Comparison of ENCODE assay signal across 34 mouse cellular contexts in the genomic region with DNA sequence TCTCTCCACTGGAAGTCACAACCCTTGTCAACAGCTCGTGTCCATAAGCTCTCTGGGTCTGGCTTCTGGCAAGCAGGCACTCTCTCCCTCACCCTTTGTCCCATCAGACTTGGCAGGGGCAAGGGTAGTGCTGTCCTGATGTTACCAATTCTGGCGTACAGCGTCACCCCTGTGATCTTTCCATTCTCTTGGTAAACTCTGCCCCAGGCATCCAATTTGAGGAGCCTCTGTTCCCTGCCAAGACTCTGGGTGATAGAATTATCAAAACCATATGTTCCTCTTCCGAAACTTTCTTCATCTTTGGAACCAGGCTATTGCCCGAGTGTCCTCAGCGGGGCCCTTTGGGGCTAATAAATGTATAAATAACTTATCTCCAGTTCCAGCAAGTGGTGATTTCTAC.
DNase-seq lines count a peak whose midpoint lies in the region; ATAC-seq lines count a peak whose summit lies in the region.
"Had no signal": no experiment of that assay in that cellular context is flagged by ENCODE, and none has a peak within 500 bp of the region (broad histone marks: within the 10 kb centered on the region; RNA-seq: fewer than 3 reads in every experiment).

No protein-coding gene starts in this region.

- no peaks in the 10 kb centered on the region for H3K36me3 ChIP-seq in lung, embryonic 15.5 days
- H3K36me3 ChIP-seq in limb, embryonic 12.5 days = no peaks in the 10 kb centered on the region
- H3K36me3 ChIP-seq in hindbrain, embryonic 11.5 days (ENCODE audit: control insufficient read depth, insufficient read depth, low read length) = no peaks in the 10 kb centered on the region
- H3K36me3 ChIP-seq: embryonic facial prominence, embryonic 12.5 days; forebrain, embryonic 10.5 days; forebrain, embryonic 15.5 days; G1E; heart, embryonic 13.5 days; hindbrain, embryonic 10.5 days; kidney, embryonic 15.5 days; limb, embryonic 13.5 days; liver, embryonic 15.5 days; midbrain, embryonic 10.5 days; midbrain, embryonic 15.5 days had no signal

- H3K9ac ChIP-seq in lung, embryonic 15.5 days = no peak overlapping the region
- H3K9ac ChIP-seq in limb, embryonic 12.5 days (replicated peaks) = no peak overlapping the region
- H3K9ac ChIP-seq in hindbrain, embryonic 11.5 days (ENCODE audit: low read depth, low read length) = no peak overlapping the region
- H3K9ac ChIP-seq: embryonic facial prominence, embryonic 12.5 days; forebrain, embryonic 15.5 days; heart, embryonic 13.5 days; kidney, embryonic 15.5 days; limb, embryonic 13.5 days; liver, embryonic 15.5 days; midbrain, embryonic 15.5 days had no signal

- no peak overlapping the region for H3K27ac ChIP-seq in lung, embryonic 15.5 days
- H3K27ac ChIP-seq in limb, embryonic 12.5 days = peak overlapping the region; percentile 17; the same call in 1 of the 2 replicates
- H3K27ac ChIP-seq in hindbrain, embryonic 11.5 days (ENCODE audit: low read depth, low read length) = no peak overlapping the region
- H3K27ac ChIP-seq: embryonic facial prominence, embryonic 12.5 days; forebrain, embryonic 10.5 days; forebrain, embryonic 15.5 days; heart, adult 2 months; heart, embryonic 13.5 days; hindbrain, embryonic 10.5 days; kidney, embryonic 15.5 days; limb, embryonic 13.5 days; liver, embryonic 15.5 days; midbrain, embryonic 10.5 days; midbrain, embryonic 15.5 days; stomach, postnatal 0 days had no signal

- peak; percentile 19 for DNase-seq in embryo, embryonic 9.5 days (ENCODE audit: extremely low spot score)
- no peak for DNase-seq in embryo, embryonic 10.5 days (ENCODE audit: low spot score)
- DNase-seq in lung, postnatal 25 days (ENCODE audit: low spot score) = no peak
- peak; percentile 18 for DNase-seq in lung, postnatal 36 days
- no peak for DNase-seq in hindbrain, embryonic 11.5 days (ENCODE audit: low spot score)
- DNase-seq: adrenal gland, postnatal 10 days; cerebellum, adult 8-10 months; cerebellum, postnatal 25 days; gastrocnemius, postnatal 25 days; heart, postnatal 10 days; kidney, adult 18-20 months; kidney, postnatal 36 days; right cerebral cortex, adult 18-20 months; spleen, adult 18-20 months; thymus, adult 18-20 months; thymus, postnatal 25 days had no signal

- no peaks in the 10 kb centered on the region for H3K9me3 ChIP-seq in lung, embryonic 15.5 days
- H3K9me3 ChIP-seq in limb, embryonic 12.5 days = peaks cover 6% of the 10 kb centered on the region; the same call in 1 of the 2 replicates
- no peaks in the 10 kb centered on the region for H3K9me3 ChIP-seq in hindbrain, embryonic 11.5 days (ENCODE audit: control insufficient read depth, low read length)
- H3K9me3 ChIP-seq: embryonic facial prominence, embryonic 12.5 days; forebrain, embryonic 10.5 days; forebrain, embryonic 15.5 days; G1E; heart, embryonic 13.5 days; hindbrain, embryonic 10.5 days; kidney, embryonic 15.5 days; limb, embryonic 13.5 days; liver, embryonic 15.5 days; midbrain, embryonic 10.5 days; midbrain, embryonic 15.5 days had no signal

- 58% methylated on average over 6 of the region's 6 CpGs for WGBS in lung, embryonic 15.5 days
- WGBS in limb, embryonic 12.5 days = 21% methylated on average over 6 of the region's 6 CpGs
- 79% methylated on average over 6 of the region's 6 CpGs for WGBS in hindbrain, embryonic 11.5 days

- H3K4me3 ChIP-seq in lung, embryonic 15.5 days = no peak overlapping the region
- H3K4me3 ChIP-seq in limb, embryonic 12.5 days (replicated peaks) = no peak overlapping the region
- no peak overlapping the region for H3K4me3 ChIP-seq in hindbrain, embryonic 11.5 days (ENCODE audit: low read depth, low read length)
- H3K4me3 ChIP-seq: embryonic facial prominence, embryonic 12.5 days; forebrain, embryonic 10.5 days; forebrain, embryonic 15.5 days; heart, adult 2 months; heart, embryonic 13.5 days; hindbrain, embryonic 10.5 days; kidney, embryonic 15.5 days; limb, embryonic 13.5 days; liver, embryonic 15.5 days; midbrain, embryonic 10.5 days; midbrain, embryonic 15.5 days had no signal

- peak; percentile 55; the same call in 1 of the 2 replicates for ATAC-seq in lung, embryonic 15.5 days (ENCODE audit: borderline replicate concordance, extremely low read depth, low FRiP score, low TSS enrichment)
- no peak for ATAC-seq in limb, embryonic 12.5 days (ENCODE audit: insufficient number of reproducible peaks, insufficient read depth, low FRiP score, low TSS enrichment, low read depth)
- ATAC-seq in hindbrain, embryonic 11.5 days (ENCODE audit: low FRiP score) = no peak
- no peak for ATAC-seq in megakaryocyte, adult 5-6 weeks (ENCODE audit: poor library complexity, severe bottlenecking)
- ATAC-seq: forebrain, embryonic 15.5 days; hindbrain, embryonic 16.5 days; midbrain, embryonic 15.5 days; Patski had no signal

- no peak overlapping the region for H3K4me2 ChIP-seq in lung, embryonic 15.5 days
- no peak overlapping the region for H3K4me2 ChIP-seq in limb, embryonic 12.5 days
- H3K4me2 ChIP-seq in hindbrain, embryonic 11.5 days (replicated peaks; ENCODE audit: low read depth, low read length) = no peak overlapping the region
- H3K4me2 ChIP-seq: embryonic facial prominence, embryonic 12.5 days; forebrain, embryonic 15.5 days; heart, embryonic 13.5 days; kidney, embryonic 15.5 days; limb, embryonic 13.5 days; liver, embryonic 15.5 days; midbrain, embryonic 15.5 days had no signal

- H3K27me3 ChIP-seq in lung, embryonic 15.5 days = no peaks in the 10 kb centered on the region
- H3K27me3 ChIP-seq in limb, embryonic 12.5 days = no peaks in the 10 kb centered on the region
- no peaks in the 10 kb centered on the region for H3K27me3 ChIP-seq in hindbrain, embryonic 11.5 days (ENCODE audit: control insufficient read depth, insufficient read depth, low read length)
- H3K27me3 ChIP-seq: embryonic facial prominence, embryonic 12.5 days; forebrain, embryonic 15.5 days; heart, embryonic 13.5 days; kidney, embryonic 15.5 days; limb, embryonic 13.5 days; liver, embryonic 15.5 days; midbrain, embryonic 15.5 days; Patski had no signal

- peaks cover 2% of the 10 kb centered on the region; the same call in 1 of the 2 replicates for H3K4me1 ChIP-seq in lung, embryonic 15.5 days
- H3K4me1 ChIP-seq in limb, embryonic 12.5 days (replicated peaks) = peaks cover 23% of the 10 kb centered on the region
- no peaks in the 10 kb centered on the region for H3K4me1 ChIP-seq in hindbrain, embryonic 11.5 days (replicated peaks; ENCODE audit: control insufficient read depth, insufficient read depth, low read length)
- H3K4me1 ChIP-seq: forebrain, embryonic 15.5 days; heart, embryonic 13.5 days; liver, embryonic 15.5 days; midbrain, embryonic 15.5 days had no signal

Comparison
In these comparisons a context has a peak if more than half of its experiments do, and no peak if none do; other contexts are left out.
1. DNase-seq: peak in embryo, embryonic 9.5 days (single experiment) and lung, postnatal 36 days (single experiment); none in embryo, embryonic 10.5 days (single experiment), lung, postnatal 25 days (single experiment) and hindbrain, embryonic 11.5 days (single experiment).